Mouse (Mus musculus) heart, adult 2 months (tissue): ENCODE results near the gene Rnf208.

ENCODE experiments used
- CTCF ChIP-seq: fragments of 200-600 bp; IDR thresholded peaks from 2 replicates; pipeline ENCODE4 v1.8.1; 2022; ENCODE audit warnings: antibody characterized with exemption, mild to moderate bottlenecking, moderate library complexity
- POLR2A ChIP-seq: fragments of 200-500 bp; IDR thresholded peaks from 2 replicates; pipeline ENCODE4 v1.6.1; 2011; ENCODE audit warnings: mild to moderate bottlenecking, low read depth, low read length, control low read depth; ENCODE audit not compliant: insufficient read depth

DNA sequence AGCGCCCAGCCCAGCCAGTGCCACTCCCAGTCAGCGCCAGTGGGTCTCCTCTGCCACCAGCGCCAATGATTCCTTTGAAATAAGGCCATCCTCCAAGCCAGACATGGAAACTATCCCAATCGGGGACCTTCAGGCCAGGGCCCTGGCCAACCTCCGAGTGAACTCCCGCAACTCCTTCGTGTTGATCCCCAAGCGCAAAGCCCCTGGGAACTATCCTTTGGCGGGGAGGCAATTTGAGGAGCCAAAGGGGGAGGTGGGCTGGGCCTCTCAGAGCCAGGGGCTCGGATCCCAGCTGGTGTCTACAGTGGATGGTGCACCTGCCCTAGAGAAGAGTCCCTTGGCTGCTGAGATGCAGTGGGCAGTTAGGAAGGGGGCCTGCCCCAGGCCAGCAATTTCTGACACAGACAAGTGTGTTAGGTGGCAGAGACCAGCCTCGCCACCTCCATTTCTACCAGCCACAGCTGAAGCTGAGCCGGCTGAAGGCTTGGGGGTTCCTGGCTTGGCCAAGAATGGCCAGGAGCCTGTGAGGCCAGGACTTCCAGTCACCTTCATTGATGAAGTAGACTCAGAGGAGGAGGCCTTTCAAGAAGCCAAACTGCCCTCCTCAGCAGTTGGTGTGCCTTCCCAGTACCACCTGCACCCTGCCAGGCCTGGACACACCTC is 21.7 kb downstream of the Rnf208 start:
- TF ChIP-seq CTCF, result no peak
- TF ChIP-seq POLR2A, result no peak
